Mouse (Mus musculus) retina, embryonic 14.5 days (tissue): ENCODE measurements around the gene Msi2.

Experiments
- DNase-seq: peaks from one replicate; pipeline ENCODE4 v3.0.0-alpha.2; 2015; ENCODE audit warnings: low spot score

Msi2 gene

GRCm38 (mm10) chr11:88359736-88360135 is 358.6 kb downstream of the Msi2 start:
- DNase-seq, result no peak

GRCm38 (mm10) chr11:88357325-88357724 is 361.0 kb downstream of the Msi2 start:
- no peak for DNase-seq

- DNase-seq, result peak; percentile 74
Measured at GRCm38 (mm10) chr11:88356598-88357290, 361.6 kb downstream of the Msi2 start.

DNA sequence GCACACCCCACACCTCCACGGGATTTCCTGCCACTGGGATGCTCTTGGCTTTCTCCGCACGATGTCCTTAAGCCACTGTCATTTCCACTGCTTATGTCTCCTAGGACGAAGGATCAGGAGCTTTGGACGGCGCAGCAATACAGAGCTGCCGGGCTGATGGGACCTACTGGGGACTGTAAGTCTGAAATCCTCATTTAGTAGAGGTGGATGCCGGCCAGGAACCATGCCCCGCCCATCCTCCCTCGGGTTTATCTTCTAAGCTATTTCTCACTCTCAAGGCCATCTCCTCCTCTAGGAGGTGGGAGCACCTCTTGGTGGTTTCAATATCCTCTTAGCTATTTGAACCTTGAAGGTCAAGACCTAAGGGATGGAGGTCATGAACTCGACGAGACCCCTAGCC is 362.3 kb downstream of the Msi2 start:
- DNase-seq, result no peak

- no peak for DNase-seq
Measured at GRCm38 (mm10) chr11:88354771-88355170, 363.5 kb downstream of the Msi2 start.

DNA sequence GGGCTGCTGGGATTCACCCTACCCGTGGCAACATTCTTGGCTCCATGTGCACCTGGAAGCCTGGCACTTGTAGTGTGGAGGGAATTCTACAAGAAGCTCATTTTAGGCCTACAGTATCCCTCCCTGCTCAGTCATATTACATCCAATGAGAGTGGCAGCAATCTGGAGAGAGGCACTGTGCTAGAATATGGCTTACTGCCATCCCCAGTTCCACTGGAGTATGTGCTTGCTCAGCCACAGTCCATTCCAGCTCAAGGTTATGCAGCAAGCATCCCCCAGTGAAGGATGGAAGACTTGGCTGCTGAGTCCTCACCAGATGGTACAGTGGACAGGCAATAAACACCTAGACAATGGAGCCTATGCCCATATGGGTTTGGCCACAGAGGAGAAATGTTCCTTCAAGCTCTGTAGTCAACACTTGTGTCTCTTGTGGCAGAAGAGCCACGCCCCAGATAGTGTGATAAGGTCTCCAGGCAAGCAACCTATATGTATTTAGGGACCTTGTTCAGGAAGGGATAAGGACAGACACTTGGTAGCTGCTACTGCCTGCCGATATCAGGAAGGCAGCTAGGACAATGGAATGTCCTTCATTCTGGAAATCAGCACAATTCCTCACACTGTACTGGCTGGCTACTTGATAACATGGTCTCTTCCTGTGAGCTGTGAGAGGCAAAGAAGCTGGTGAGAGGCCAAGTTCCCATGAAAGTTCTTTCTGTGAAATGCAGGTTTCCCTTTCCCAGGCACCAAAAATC is 366.4 kb downstream of the Msi2 start:
- no peak for DNase-seq

DNA sequence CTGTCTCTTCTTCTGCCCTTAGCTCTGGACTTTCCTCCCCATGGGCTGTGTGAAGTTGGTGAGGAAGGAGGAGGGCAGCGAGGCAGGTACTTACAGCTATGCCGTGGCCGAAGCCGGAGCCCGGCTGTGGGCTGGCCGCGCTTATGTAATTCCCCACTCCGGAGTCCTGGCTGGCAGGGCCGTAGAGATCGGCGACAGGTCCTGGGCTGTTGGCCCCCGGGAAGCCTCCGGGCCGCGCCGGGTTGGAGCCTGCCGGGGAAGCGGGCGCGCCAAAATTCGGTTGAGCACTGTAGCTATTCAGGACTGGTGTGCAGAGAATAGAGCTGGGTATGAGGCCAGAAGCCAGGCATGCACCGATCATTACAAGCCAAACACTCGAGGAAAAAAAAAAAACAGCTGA is 369.6 kb downstream of the Msi2 start:
- DNase-seq, result no peak

- DNase-seq, result no peak
Measured at GRCm38 (mm10) chr11:88348056-88348455, 370.3 kb downstream of the Msi2 start.

- no peak for DNase-seq
Measured at GRCm38 (mm10) chr11:88346066-88346465, 372.2 kb downstream of the Msi2 start.

GRCm38 (mm10) chr11:88337926-88338325 is 380.4 kb downstream of the Msi2 start:
- no peak for DNase-seq

- no peak for DNase-seq
Measured at GRCm38 (mm10) chr11:88334893-88335292, 383.4 kb downstream of the Msi2 start.

- no peak for DNase-seq
Measured at GRCm38 (mm10) chr11:88332309-88332934, 385.9 kb downstream of the Msi2 start.

DNA sequence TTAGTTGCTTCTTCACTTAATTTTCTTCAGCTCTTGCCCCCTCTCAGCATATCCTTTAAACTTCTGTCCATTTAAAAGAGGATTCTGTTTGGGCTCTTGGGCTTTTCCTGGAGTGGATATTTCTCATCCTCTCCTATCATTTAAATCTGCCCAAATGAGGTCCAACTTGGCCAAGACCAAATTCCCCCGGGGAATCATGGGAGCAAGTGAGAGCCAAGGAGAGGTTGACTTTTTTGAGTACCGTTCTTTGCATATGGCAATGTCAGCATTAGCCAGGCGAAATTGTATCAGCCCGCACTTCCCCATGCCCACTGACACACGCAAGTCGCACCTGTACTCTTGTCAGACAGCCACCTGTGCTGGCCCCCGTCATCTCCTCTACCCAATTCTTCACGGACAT is 386.6 kb downstream of the Msi2 start:
- no peak for DNase-seq

DNA sequence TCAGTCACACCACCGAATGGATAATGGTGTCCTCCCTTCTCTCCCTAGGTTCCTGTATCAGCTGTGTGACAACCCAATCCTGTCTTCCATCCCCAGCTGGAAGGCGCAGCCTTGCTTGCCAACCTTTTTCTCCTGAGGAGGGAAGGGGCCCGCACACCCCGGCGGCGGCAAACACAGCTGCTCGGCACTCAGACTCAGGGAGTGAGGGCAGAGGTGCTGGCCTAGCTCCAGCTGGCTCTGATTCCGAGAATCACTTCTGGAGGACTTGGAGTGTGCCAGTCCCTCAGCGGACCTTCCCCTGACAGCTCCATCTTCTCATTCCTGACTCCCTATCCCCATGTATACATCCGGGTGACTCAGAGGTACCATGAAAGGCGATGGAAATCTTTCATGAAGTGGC is 387.5 kb downstream of the Msi2 start:
- no peak for DNase-seq

GRCm38 (mm10) chr11:88328813-88329595 is 389.3 kb downstream of the Msi2 start:
- no peak for DNase-seq

- peak; percentile 66 for DNase-seq
Measured at GRCm38 (mm10) chr11:88327016-88327415, 391.3 kb downstream of the Msi2 start.

DNA sequence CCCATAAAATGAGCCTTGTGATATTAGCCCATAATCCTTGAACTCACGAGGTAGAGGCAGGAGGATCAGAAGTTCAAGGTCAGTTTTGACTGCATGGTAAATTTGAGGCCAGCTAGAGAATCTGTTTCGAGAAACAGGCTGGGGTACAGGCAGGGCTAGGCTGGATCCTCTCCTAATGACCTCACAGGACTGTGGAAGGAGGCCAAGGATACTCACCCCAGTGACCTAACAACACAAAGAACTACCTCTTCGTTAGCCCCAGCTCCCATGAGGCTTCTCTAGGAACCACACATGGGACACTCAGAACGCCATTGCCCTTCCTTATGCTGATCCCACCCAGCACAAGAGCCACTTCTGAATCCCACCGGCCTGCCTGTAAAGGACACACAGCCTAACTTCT is 399.5 kb downstream of the Msi2 start:
- DNase-seq, result no peak

DNA sequence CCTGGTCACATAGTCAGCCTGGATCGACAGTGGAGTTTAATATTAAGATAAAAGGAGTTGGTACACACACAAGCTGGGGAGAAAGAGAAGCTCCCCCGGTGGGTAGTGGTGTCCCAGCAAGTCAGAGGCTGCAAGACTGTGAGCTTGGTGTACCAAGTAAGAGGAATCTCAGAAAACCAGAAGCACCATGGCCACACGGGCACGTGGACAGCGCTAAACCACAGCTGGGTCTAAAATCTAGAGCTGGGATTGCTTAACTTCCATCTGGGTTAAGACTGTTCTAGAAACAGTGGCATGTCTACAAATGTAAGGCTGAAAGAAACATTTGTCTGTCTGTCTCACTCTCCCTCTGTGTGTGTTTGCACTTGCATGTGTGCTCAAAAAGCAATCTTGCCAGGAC is 402.9 kb downstream of the Msi2 start:
- no peak for DNase-seq

DNA sequence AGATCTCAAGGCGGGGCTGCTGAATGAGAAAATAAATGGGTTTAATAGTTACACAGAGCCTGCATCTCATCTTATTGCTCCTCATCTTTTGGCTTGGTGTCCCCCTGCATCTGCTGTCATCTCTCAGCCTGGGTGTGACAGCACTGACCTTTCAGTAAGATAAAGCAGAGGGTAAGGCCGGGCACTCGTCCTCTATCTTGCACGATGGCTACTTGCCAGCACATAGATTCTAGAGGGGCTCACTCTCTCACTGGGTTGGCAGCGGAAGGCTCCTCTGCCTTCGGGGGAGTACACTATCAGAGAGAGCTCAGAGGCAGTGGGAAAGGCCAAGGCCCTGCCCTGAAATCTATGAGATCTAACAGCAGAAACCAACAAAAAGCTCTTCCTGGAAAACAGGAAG is 403.8 kb downstream of the Msi2 start:
- DNase-seq, result no peak

GRCm38 (mm10) chr11:88313512-88313911 is 404.8 kb downstream of the Msi2 start:
- DNase-seq, result no peak

- no peak for DNase-seq
Measured at GRCm38 (mm10) chr11:88311606-88312005, 406.7 kb downstream of the Msi2 start.

DNA sequence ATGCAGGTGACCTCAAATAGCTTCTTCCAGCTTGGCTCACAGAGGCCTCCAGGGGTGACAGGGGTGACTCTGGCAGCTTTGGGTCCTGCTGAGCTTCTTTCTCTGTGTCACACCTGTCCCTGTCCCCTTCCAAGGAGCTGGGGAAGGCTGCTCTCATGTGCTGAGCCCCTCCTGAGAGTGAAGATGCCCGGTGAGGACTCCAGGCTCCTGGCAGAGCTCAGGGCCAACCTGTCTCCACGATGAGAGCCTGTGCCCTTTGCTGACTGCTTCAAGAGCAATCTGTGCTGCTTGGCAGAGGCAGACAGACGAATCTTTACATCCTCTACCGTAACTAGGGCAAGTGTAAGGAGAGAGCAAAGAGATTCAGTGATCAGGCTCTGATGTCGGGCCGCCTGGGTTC is 407.5 kb downstream of the Msi2 start:
- no peak for DNase-seq
